Mouse (Mus musculus) embryonic fibroblast, embryonic 13.5 days (primary cell): ENCODE measurements around the gene Tmem262.
"Not testable (repeated sequence)": the region's sequence is repeated elsewhere in the genome, so short reads cannot be mapped to it uniquely, and the experiment has no call there.

ENCODE experiments used
- CTCF ChIP-seq: IDR thresholded peaks from 2 replicates; pipeline ENCODE4 v1.5.1; 2011; ENCODE audit warnings: mild to moderate bottlenecking, control low read depth, low read length, moderate library complexity, borderline replicate concordance; ENCODE audit not compliant: insufficient read depth
- POLR2A ChIP-seq: IDR thresholded peaks from 2 replicates; pipeline ENCODE4 v1.6.1; 2011; ENCODE audit warnings: low read depth, mild to moderate bottlenecking, control low read depth, low read length, moderate library complexity

DNA sequence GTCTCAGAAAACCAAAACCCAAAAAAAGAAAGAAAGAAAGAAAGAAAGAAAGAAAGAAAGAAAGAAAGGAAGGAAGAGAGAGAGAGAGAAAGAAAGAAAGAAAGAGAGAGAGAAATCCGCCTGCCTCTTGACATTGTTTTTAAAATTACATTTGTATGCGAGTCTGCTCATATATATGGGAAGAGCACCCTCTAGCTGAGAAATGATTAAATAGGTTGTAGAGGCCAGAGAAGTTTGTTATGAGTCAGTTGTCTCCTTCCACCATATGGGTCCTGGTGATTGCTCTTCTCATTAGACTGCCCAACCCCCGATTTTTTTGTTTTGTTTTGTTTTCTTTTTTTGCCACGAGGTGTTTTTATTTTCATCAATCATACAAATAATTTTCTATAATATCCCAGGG, 35.7 kb upstream of the Tmem262 start:
- not testable (repeated sequence) for TF ChIP-seq CTCF, POLR2A
